In genomic region chr7:66839463-66840007, GRCm38 (mm10) we compare ENCODE assay signal across 8 mouse cellular contexts. TPM values are rescaled to one million over a fixed set of nuclear protein-coding genes. Genes with fewer than 3 reads are reported as not detected.
DNase-seq lines count a peak whose midpoint lies in the region; ATAC-seq and TF ChIP-seq lines count a peak whose summit lies in the region.

Gene Adamts17, plus strand, starts transcription at chr7:66839735.

- H3K36me3 ChIP-seq in heart, embryonic 11.5 days (ENCODE audit: control insufficient read depth, insufficient read depth, low read length) = no peaks in the 10 kb centered on the region
- no peaks in the 10 kb centered on the region for H3K36me3 ChIP-seq in kidney, embryonic 15.5 days
- H3K36me3 ChIP-seq in limb, embryonic 15.5 days = no peaks in the 10 kb centered on the region

- no peak within 1 kb of the TSS for H3K27ac ChIP-seq in bone marrow macrophage, adult 2 months (ENCODE audit: insufficient read depth, low read depth, low read length)
- H3K27ac ChIP-seq in embryonic fibroblast, embryonic 13.5 days (ENCODE audit: insufficient read depth, low read length) = no peak within 1 kb of the TSS
- H3K27ac ChIP-seq in heart, embryonic 11.5 days (ENCODE audit: low read depth, low read length) = no peak within 1 kb of the TSS
- H3K27ac ChIP-seq in kidney, embryonic 15.5 days = peak within 1 kb of the TSS; percentile 66
- peak within 1 kb of the TSS; percentile 77 for H3K27ac ChIP-seq in limb, embryonic 15.5 days

- DNase-seq in B cell, adult 2 months = peak; percentile 80 to 83
- peak; percentile 73 to 77 for DNase-seq in monocyte, adult 2 months (ENCODE audit: low read depth in 1 of 2, low spot score in 2 of 2)
- peak; percentile 49 to 67 for DNase-seq in spleen, postnatal 14 days (ENCODE audit: low spot score in 2 of 2)

- peak; percentile 90 for ATAC-seq in heart, embryonic 11.5 days (replicated peaks; ENCODE audit: insufficient number of reproducible peaks, low FRiP score, low TSS enrichment)
- ATAC-seq in kidney, embryonic 15.5 days (replicated peaks; ENCODE audit: low FRiP score) = peak; percentile 96
- ATAC-seq in limb, embryonic 15.5 days (ENCODE audit: insufficient number of reproducible peaks, low FRiP score, low TSS enrichment, low read depth) = peak; percentile 95

- no peaks in the 10 kb centered on the region for H3K4me1 ChIP-seq in bone marrow macrophage, adult 2 months (ENCODE audit: control insufficient read depth, insufficient read depth, low read length)
- H3K4me1 ChIP-seq in embryonic fibroblast, embryonic 13.5 days (ENCODE audit: control insufficient read depth, insufficient read depth, low read length) = no peaks in the 10 kb centered on the region; the same call in 1 of the 2 replicates
- H3K4me1 ChIP-seq in heart, embryonic 11.5 days (ENCODE audit: control insufficient read depth, insufficient read depth, low read length) = peaks cover 9% of the 10 kb centered on the region
- peaks cover 16% of the 10 kb centered on the region for H3K4me1 ChIP-seq in kidney, embryonic 15.5 days
- H3K4me1 ChIP-seq in limb, embryonic 15.5 days = peaks cover 41% of the 10 kb centered on the region

- peak; percentile 20; the same call in 1 of the 2 replicates for TF ChIP-seq CTCF in bone marrow macrophage, adult 2 months (IDR thresholded peaks at IDR 0.05; ENCODE audit: low read depth, low read length)
- TF ChIP-seq CTCF in embryonic fibroblast, embryonic 13.5 days (IDR thresholded peaks at IDR 0.05; ENCODE audit: borderline replicate concordance, insufficient read depth, low read length) = peak; percentile 96

- WGBS in heart, embryonic 11.5 days (ENCODE audit: insufficient replicate concordance) = under 1% methylated on average over 30 of the region's 30 CpGs
- WGBS in kidney, embryonic 15.5 days = under 1% methylated on average over 30 of the region's 30 CpGs
- WGBS in limb, embryonic 15.5 days = under 1% methylated on average over 30 of the region's 30 CpGs

- no peak for TF ChIP-seq POLR2A in bone marrow macrophage, adult 2 months (IDR thresholded peaks at IDR 0.05; ENCODE audit: borderline replicate concordance, low read depth, low read length)
- no peak for TF ChIP-seq POLR2A in embryonic fibroblast, embryonic 13.5 days (IDR thresholded peaks at IDR 0.05; ENCODE audit: low read depth, low read length)

- no peaks in the 10 kb centered on the region for H3K9me3 ChIP-seq in heart, embryonic 11.5 days (replicated peaks; ENCODE audit: control insufficient read depth, low read length)
- H3K9me3 ChIP-seq in kidney, embryonic 15.5 days (replicated peaks) = no peaks in the 10 kb centered on the region
- H3K9me3 ChIP-seq in limb, embryonic 15.5 days = no peaks in the 10 kb centered on the region

- H3K4me3 ChIP-seq in bone marrow macrophage, adult 2 months (ENCODE audit: insufficient read depth, low read length) = peak within 1 kb of the TSS; percentile 50
- peak within 1 kb of the TSS; percentile 40 for H3K4me3 ChIP-seq in embryonic fibroblast, embryonic 13.5 days (ENCODE audit: insufficient read depth, low read length)
- H3K4me3 ChIP-seq in heart, embryonic 11.5 days (ENCODE audit: low read depth, low read length) = peak within 1 kb of the TSS; percentile 66
- H3K4me3 ChIP-seq in kidney, embryonic 15.5 days (replicated peaks) = peak within 1 kb of the TSS; percentile 60
- peak within 1 kb of the TSS; percentile 67 for H3K4me3 ChIP-seq in limb, embryonic 15.5 days

- H3K9ac ChIP-seq in heart, embryonic 11.5 days (ENCODE audit: low read depth, low read length) = peak within 1 kb of the TSS; percentile 64
- peak within 1 kb of the TSS; percentile 54 for H3K9ac ChIP-seq in kidney, embryonic 15.5 days
- H3K9ac ChIP-seq in limb, embryonic 15.5 days = peak within 1 kb of the TSS; percentile 65

- peak within 1 kb of the TSS; percentile 100 for H3K4me2 ChIP-seq in heart, embryonic 11.5 days
- H3K4me2 ChIP-seq in kidney, embryonic 15.5 days = peak within 1 kb of the TSS; percentile 99
- H3K4me2 ChIP-seq in limb, embryonic 15.5 days = peak within 1 kb of the TSS; percentile 100

- H3K27me3 ChIP-seq in heart, embryonic 11.5 days (ENCODE audit: control insufficient read depth, insufficient read depth, low read length) = peaks cover 17% of the 10 kb centered on the region; the same call in 1 of the 2 replicates
- peaks cover 12% of the 10 kb centered on the region for H3K27me3 ChIP-seq in kidney, embryonic 15.5 days
- no peaks in the 10 kb centered on the region; the same call in 1 of the 2 replicates for H3K27me3 ChIP-seq in limb, embryonic 15.5 days

RNA-seq across cellular contexts. Expression of gene Adamts17, which starts in this region (rescaled TPM):
- not detected in 2 replicates for polyA plus RNA-seq in bone marrow macrophage, adult 2 months (2012; ENCODE audit: insufficient read depth, insufficient read length, missing spikeins)
- polyA plus RNA-seq in embryonic fibroblast, embryonic 13.5 days (2011; ENCODE audit: insufficient read length, low read depth, missing spikeins) = 0.77 and 1.3 TPM in 2 replicates
- 2.8 and 4.4 TPM in 2 replicates for polyA plus RNA-seq in heart, embryonic 11.5 days (2014; fragmentation: Nextera tagmentation; extraction: Ambion mirVana)
- 4.6 TPM in 2 replicates for polyA plus RNA-seq in kidney, embryonic 15.5 days (2015; fragmentation: Nextera tagmentation; extraction: Ambion mirVana)
- 13.5 and 13.7 TPM in 2 replicates for polyA plus RNA-seq in limb, embryonic 15.5 days (2015; fragmentation: Nextera tagmentation; extraction: Ambion mirVana)

Comparison
In these comparisons a context has a peak if more than half of its experiments do, and no peak if none do; other contexts are left out.
1. H3K27ac ChIP-seq: peak in kidney, embryonic 15.5 days (single experiment) and limb, embryonic 15.5 days (single experiment); none in bone marrow macrophage, adult 2 months (single experiment), embryonic fibroblast, embryonic 13.5 days (single experiment) and heart, embryonic 11.5 days (single experiment).
2. Peak in every context shown above with its lines, with median percentiles within 50 percentile points of each other: DNase-seq, H3K4me3 ChIP-seq, ATAC-seq, H3K4me2 ChIP-seq and H3K9ac ChIP-seq.